Mouse (Mus musculus): ENCODE measurements around the gene Gsk3a.
A peak's percentile ranks its signal among the peaks of the same experiment; 100 is the strongest.

Gsk3a gene

DNA sequence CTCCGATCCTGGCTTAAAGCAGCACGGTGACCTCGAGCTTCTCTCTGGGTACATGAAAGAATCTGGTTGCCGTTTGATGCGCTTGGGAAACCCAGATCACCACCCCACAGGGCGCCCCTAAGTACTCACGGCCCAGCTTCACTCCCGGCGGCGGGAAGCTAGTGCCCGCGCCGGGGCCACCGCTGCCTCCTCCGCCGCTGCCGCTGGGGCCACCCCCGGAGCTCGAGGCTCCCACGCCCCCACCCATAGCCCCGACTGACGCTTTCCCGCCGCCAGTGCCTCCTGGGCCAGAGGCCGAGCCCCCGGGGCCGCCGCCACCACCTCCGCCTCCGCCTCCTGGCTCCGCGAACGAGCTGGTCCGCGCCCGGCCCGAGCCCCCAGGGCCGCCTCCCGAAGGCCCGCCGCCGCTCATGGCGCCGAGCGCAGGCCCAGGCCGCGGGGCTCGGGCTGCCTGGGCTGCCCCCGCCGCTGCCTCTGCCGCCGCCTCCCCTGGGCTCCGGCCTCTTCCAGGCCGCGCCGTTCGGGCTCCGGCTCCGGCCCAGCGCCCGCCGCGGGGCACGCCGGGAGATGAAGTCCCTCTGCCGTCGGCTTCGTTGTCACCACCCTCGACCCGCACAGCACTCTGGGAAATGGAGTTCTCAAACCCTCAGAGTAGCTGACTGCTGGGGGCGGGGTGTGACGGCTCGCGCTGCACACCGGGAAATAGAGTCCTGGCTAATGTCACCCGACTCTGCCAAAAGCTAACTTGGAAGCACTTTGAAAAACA, at the start of gene Gsk3a:
Gsk3a (minus strand) TSS at position 603 of the 766 bp plus-strand sequence.
- DNase-seq (ENCODE audit: low read depth, low spot score): peak; percentile 97

- no peak for DNase-seq (ENCODE audit: low read depth, low spot score)
Observed at GRCm38 (mm10) chr7:25286989-25287388, 49.3 kb upstream of the Gsk3a start.

DNA sequence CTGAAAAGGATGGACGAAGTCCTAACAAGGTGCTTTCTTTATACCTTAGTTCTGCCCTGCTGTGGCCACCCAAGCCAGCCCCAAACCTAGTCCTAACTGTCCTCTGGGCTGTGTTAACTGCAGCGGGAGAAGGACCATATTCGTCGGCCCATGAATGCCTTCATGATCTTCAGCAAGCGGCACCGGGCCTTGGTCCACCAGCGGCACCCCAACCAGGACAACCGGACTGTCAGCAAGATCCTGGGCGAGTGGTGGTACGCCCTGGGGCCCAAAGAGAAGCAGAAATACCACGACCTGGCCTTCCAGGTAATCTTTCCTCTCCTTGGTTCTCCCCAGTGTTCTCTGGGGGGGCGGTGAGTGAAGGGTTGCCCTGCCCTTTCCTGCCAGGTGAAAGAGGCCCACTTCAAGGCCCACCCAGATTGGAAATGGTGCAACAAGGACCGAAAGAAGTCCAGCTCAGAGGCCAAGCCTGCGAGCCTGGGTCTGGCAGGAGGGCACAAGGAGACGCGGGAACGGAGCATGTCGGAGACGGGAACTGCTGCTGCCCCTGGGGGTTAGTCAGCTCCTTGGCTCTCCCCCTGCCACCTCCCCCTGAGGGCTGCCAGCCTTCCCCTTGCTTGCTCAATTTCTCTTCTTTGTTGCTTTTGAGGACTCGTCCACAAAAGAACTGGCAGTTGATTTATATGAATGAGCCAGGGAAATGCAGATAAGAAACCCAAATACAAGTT, 48.0 kb upstream of the Gsk3a start:
- no peak for DNase-seq (ENCODE audit: low read depth, low spot score)

DNA sequence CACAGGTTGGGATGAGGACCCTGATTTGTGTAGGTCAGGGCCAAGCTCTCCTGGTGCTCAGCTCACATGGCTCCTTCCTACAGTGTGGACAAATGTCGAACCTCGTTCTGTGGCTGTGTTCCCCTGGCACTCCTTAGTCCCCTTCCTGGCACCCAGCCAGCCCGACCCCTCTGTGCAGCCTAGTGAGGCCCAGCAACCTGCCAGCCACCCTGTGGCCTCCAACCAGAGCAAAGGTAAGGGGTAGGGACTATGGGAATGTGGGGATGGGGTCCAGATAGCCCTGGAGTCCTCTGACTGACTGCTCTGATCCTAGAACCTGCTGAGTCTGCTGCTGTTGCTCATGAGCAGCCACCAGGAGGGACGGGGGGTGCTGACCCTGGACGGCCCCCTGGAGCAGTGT, 47.1 kb upstream of the Gsk3a start:
- no peak for DNase-seq (ENCODE audit: low read depth, low spot score)

DNA sequence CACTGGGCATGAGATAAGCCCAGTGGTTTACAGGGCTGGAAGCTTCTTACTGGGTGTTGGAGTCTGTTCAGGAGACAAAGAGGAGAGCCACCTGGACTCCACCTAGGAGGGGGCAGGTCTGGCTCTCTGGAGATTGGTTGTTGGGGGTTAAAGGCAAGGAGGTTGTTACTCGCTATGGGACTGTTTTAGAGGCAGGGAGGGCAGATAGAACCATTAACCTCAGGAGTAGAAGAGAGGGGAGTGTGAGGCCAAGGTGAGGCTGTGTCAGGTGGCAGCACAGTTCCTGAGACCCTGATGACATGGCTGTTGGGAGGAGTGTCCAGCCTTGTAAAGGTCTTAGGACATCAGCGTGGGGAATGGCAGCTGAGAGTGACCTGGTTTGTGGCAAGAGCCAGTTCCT, 46.5 kb upstream of the Gsk3a start:
- no peak for DNase-seq (ENCODE audit: low read depth, low spot score)

GRCm38 (mm10) chr7:25283637-25284036, 46.0 kb upstream of the Gsk3a start:
- DNase-seq (ENCODE audit: low read depth, low spot score): no peak

GRCm38 (mm10) chr7:25282731-25283211, 45.1 kb upstream of the Gsk3a start:
- DNase-seq (ENCODE audit: low read depth, low spot score): no peak

DNA sequence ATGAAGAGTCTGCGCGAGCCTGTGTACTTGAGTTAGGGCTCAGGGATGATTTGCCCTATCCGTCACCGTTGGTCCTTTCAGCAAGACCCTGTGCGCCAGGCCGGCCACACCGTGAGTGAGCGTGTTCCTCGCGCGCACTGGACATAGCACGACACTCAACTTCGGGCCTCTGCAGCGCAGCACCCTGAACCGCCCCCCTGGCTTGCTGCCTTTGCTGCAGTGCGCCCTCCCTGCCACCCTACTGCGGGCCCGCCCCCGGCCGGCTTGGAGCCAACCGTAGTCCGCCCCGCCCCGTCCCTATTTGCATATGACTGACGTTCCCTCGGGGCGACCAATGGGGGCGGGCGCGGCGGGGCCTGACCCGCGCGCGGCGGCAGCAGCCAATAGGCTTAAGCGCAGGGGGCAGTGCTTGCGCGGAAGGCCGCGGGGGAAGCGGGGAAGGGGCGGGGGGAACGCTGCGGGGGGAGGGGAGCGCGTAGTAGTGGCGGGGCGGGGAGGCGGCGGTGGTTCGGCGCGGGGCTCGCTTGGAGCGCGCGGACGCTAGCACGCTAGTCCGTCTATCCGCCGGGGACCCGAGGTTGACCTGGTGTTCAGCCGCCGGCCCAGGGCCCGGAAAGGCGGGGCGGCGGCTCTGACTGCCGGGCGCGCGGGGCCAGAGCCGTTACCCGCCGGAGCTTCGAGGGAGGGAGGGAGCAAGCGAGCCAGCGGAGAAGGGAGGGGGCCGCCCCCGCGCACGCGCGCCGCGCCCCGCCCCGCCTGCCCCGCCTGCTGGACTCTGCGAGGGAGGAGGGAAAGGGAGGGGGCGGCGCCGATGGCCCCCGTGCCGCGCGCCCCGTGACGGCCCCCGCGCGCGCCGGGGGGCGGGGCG, 44.3 kb upstream of the Gsk3a start:
- peak; percentile 94 for DNase-seq (ENCODE audit: low read depth, low spot score)

DNA sequence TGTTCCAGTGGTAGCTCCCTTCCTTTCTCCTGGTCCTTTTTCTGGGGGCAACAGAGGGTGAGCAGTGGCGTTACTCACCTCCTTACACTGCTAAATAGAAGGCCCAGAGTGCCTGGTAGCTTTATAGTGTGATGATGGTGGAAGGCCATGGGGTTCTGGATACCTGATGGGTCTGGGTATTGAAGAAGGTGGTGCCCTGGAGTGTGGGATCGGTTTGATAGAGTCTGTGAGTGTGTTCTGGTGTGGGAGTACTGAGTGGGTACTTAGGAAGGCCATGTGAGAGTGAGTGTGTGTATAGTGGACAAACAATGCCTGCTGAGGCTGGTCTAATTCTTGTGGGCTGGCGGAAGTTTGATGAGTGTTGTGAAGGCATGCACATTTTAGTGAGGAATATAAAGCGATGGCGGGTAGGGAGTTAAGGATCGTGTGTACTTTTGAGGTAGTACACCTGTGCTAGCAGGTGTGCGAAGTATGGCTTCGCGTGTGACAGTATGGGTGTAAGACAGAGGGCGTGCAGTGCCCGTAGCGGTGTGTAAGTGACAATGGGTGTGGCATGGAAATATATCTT, 43.6 kb upstream of the Gsk3a start:
- no peak for DNase-seq (ENCODE audit: low read depth, low spot score)

- DNase-seq (ENCODE audit: low read depth, low spot score): no peak
Observed at GRCm38 (mm10) chr7:25279861-25280791, 42.5 kb upstream of the Gsk3a start.

DNA sequence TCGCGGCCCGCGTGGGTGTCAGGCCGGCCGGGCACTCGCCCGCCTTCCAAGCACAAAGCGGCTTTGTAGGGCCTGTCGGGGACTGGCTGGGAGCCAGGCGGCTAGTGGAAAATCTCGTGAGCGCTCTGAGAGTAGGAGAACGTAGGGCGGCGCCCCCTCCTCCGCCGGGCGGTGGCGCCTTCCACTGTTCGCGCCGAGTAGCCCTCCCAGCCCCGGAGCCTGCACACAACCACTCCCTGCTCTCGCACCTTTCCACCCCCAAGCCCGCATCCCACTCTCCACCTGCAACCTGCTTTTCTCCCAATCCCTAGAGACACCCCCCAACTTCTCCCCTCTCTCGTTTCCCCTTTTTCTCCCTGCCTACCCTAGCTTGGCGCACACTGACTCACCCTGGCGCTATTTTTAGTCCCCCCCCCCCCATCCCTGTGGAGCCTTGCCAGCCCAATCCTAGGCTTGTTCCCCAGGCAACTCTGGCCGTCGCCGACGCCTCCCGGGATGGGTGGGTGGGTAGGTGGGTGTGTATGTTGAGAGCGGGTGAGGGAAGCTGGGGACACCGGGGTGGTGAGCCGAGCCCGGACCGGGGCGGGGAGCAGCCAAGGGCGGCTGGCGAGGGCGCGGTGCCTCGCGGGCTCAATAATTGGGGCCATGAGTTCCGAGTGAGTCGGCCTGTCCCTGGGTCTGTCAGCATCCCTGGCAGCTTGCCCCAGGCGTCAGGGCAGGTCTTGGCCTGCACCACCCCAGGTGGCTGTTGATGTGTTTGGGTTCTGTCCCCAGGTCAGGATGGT, 41.6 kb upstream of the Gsk3a start:
- DNase-seq (ENCODE audit: low read depth, low spot score): peak; percentile 74

DNA sequence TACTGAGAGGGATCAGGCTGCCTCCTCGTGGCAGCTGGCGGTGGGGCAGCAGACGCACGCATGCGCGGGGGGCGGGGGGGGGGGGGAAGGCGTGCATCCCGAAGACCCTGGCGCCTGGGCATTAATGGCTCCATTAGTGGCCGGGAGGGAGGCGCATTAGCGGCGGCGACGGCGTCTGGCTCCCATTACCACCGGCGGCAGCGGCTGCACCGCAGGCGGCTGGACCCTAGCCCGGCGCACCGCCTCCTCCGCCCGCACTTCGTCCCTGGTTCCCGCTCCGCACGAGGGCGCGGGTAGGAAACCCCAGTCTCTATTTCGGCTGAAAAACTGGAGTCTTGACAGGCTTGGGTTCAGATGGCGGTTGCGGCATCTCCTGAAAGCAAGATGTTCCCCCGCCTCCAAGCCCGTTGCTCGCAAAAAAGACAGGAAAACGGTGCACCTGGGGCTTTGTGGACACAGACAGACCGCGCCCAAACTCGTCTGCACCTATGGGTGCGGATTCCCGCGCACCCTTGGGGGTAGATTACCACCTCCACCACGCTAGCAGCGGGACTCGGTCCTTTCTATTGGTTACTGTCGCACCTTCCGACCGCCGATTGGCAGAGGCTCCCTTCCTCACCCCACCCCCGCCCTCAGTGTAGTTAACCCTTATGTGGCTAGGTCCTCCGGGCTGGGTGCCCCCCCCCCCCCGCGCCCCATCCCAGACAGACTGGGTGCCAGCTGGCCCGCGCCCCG, 40.9 kb upstream of the Gsk3a start:
- peak; percentile 91 for DNase-seq (ENCODE audit: low read depth, low spot score)

GRCm38 (mm10) chr7:25277998-25278340, 40.3 kb upstream of the Gsk3a start:
- DNase-seq (ENCODE audit: low read depth, low spot score): no peak

- DNase-seq (ENCODE audit: low read depth, low spot score): no peak
Observed at GRCm38 (mm10) chr7:25277405-25277804, 39.8 kb upstream of the Gsk3a start.

GRCm38 (mm10) chr7:25275555-25276298, 38.1 kb upstream of the Gsk3a start:
- DNase-seq (ENCODE audit: low read depth, low spot score): no peak

- no peak for DNase-seq (ENCODE audit: low read depth, low spot score)
Observed at GRCm38 (mm10) chr7:25274996-25275395, 37.3 kb upstream of the Gsk3a start.

GRCm38 (mm10) chr7:25274571-25274970, 36.9 kb upstream of the Gsk3a start:
- no peak for DNase-seq (ENCODE audit: low read depth, low spot score)
